Mouse (Mus musculus) left cerebral cortex, adult 8-10 months (tissue): ENCODE measurements around the gene Dgkd. TPM values are rescaled to one million over a fixed set of nuclear protein-coding genes. Genes with fewer than 3 reads are reported as not detected.
A peak's percentile ranks its signal among the peaks of the same experiment; 100 is the strongest.
"Not testable (repeated sequence)": the region's sequence is repeated elsewhere in the genome, so short reads cannot be mapped to it uniquely, and the experiment has no call there.

ENCODE experiments used
- DNase-seq, 2 experiments: peaks; one replicate each; pipeline ENCODE4 v3.0.0; 2022; ENCODE audit warnings: low spot score in 2 of 2
- total RNA-seq, 4 experiments: library from RNA; stranded (reverse); gene quantifications; 2 replicates each; pipeline ENCODE4 v1.2.4; 2022

Gene Dgkd
- 10 to 100 TPM; 83.1 to 97.4 (median 89.4) TPM for total RNA-seq

DNA sequence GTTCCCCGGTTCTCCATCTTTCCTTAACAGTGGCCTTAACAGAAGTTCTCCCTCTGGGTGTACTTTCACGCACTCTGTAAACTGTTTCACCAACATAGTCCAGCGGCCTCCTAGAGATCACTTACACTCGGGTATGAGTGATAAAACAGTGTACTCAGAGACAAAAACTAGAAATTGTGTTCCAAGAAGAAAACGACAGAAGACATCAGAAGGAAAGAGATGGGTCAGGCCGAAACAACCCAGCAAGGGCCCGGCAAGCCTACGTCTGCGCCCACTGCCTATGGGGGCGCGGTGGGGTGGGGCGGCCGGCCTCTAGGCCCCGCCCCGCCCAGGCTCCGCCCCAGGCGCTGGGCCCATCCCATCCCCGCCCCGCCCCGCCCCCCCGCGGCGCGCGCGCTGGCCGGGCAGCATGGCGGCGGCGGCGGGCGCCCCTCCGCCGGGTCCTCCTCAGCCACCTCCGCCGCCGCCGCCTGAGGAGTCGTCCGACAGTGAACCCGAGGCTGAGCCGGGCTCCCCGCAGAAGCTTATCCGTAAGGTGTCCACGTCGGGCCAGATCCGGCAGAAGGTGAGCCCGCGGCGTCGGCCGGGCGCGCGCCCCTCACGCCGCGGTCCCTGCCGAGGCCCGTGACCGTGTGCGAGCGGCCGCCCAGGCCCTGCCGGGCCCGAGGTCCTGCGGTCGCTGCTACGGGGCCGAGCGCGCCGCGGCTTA, at the start of gene Dgkd:
TSS of gene Dgkd (plus strand) at position 396 of the 709 bp plus-strand sequence.
- peak in 1 of 2 experiments; percentile 46 for DNase-seq

GRCm38 (mm10) chr1:87803576-87803975, 49.5 kb upstream of the Dgkd start, which contains the start of gene Sag:
Sag (plus strand) TSS chr1:87803680.
- DNase-seq, result no peak

DNA sequence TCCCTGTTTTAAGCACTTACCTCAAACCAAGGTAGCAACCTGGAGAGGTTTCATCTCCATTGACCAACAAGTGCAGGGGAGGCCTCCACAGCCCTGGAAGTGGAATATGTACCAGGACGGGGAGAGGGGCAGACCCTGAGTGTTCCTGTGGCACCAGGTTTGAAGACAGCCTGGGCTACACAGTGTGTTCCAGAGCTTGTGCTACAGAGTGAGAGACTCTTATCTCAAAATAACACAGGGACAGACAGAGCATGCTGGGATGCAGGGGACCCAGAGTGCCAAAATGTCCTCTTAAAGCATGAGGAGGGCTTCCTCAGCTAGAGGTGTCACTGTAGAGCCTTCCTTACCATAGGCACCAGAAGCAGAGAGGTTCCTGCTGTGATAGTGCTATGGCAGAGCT, 45.3 kb upstream of the Dgkd start:
- no peak for DNase-seq

GRCm38 (mm10) chr1:87811391-87811790, 41.7 kb upstream of the Dgkd start:
- DNase-seq, result no peak

DNA sequence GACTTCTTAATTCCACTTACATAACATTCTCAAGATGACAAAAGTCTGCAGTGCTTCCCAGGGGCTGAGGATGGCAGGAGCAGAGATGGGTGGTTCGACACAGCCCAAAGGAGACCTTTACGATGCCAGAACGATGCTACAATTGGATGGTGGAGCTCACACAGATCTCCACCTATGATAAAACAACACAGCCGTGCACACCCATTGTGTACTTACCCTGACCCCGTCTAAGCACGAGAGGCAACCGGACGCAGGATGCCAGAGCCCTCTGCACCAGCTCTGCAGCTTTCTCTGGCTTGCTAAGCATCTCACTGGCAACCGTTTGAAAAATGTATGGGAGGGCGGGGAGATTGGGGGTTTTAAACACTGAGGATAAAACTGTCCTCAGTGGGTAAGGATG, 41.0 kb upstream of the Dgkd start:
- DNase-seq, result no peak

- DNase-seq, result peak in 1 of 2 experiments; percentile 77
Measured at GRCm38 (mm10) chr1:87813155-87813554, 39.9 kb upstream of the Dgkd start.

DNA sequence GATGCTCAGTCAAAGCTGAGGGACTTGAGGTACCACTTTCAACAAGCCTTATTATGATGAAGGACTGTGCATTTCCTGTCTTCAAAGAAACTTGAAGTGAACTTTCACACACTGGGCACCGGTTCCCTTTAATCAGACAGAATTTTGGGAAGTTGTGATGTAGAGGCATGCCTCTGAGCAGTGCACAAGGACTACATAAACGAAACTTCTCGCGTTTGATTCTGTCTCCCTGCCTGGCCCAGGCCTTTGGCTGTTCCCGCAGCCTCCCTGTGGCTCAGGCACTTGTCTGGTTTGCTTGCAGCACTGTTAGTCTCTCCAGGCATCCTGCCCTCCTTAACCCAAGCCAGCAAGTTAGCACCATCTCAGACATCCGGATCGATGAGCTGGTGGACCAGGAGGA, 39.4 kb upstream of the Dgkd start:
- no peak for DNase-seq

DNA sequence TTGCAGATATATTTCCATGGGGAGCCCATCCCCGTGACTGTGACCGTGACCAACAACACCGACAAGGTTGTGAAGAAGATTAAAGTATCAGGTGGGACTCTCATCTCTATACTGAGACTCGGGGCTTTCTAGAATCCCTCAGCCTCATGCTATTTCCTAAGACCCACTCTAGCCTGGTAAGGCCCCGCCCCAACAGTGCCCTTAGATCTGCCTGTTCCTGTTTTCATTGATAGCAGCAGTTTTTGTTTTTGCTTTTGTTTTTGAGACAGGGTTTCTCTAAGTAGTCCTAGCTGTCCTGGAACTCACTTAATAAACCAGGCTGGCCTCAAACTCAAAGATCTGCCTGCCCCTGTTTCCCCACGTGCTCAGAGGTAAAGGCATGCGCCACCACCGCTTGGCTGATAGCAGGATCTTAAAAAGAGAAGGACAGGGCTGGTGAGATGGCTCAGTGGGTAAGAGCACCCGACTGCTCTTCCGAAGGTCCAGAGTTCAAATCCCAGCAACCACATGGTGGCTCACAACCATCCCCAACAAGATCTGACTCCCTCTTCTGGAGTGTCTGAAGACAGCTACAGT, 28.6 kb upstream of the Dgkd start:
- DNase-seq, result no peak

- no peak for DNase-seq
Measured at GRCm38 (mm10) chr1:87825281-87825680, 27.8 kb upstream of the Dgkd start.

DNA sequence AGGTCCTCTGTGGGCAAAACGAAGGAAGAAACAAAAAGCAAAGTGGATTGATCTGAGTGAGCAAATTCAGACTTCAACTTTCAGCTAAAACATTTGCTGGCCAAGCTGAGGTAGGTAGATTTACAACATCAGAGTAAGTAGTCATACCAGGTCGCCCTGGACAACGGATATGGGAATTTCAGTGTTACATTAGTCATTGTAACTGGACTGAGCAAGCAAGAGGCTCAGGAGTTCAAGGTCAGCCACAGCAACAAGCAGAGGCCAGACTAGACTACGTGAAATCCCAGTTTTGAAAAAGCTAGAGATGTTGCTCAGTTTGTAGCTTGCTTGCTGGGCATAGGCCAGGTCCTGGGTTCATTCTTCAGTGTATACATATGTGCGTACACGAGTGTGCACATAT, 27.1 kb upstream of the Dgkd start:
- DNase-seq, result no peak

DNA sequence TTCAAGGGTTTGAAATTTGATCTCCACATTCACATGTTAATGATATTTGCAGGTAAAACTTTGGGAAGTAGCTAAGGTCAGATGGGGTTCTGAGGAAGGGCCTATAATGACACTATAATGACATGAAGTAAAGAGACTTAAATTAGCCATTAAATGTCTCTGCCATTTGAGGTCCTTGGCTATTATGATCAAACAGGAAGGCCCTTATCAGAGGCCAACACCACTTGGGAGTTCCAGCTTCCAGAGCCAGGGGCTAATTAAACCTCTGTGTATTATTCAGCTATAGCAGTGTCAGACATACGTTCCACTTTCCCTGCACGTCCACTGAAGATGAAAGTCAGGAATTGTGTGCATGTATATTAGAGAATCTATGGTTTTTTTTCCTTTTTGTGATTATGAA, 26.6 kb upstream of the Dgkd start:
- DNase-seq, result no peak

DNA sequence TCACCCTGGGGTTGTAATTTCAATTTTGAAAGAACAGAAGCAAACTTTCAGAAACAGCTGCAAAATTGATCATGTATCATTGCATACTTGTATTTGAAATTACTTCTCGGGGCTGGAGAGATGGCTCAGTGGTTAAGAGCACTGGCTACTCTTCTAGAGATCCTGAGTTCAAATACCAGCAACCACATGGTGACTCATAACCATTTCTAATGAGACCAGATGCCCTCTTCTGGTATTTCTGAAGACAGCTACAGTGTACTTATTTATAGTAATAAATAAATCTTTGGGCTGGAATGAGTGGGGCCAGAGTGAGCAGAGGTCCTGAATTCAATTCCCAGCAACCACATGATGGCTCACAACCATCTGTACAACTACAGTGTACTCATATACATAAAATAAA, 25.6 kb upstream of the Dgkd start:
- not testable (repeated sequence) for DNase-seq

DNA sequence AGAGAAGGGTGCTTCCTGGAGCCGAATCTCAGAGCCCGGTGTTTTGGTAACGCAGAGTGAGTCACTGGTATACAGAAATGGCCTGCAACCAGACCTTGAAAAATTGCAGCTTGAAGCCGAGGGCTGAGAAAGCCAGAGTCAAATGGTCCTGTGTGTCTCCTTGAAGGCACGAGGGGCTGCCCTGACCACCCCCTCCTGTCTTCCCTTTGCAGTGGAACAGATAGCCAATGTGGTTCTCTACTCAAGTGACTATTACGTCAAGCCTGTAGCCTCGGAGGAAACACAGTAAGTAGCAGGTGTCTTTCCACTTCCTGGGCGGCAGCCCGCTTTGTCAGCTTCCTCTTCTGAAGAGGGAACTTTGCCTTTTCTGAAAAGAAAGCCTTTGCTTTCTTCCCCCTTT, 24.9 kb upstream of the Dgkd start:
- no peak for DNase-seq

DNA sequence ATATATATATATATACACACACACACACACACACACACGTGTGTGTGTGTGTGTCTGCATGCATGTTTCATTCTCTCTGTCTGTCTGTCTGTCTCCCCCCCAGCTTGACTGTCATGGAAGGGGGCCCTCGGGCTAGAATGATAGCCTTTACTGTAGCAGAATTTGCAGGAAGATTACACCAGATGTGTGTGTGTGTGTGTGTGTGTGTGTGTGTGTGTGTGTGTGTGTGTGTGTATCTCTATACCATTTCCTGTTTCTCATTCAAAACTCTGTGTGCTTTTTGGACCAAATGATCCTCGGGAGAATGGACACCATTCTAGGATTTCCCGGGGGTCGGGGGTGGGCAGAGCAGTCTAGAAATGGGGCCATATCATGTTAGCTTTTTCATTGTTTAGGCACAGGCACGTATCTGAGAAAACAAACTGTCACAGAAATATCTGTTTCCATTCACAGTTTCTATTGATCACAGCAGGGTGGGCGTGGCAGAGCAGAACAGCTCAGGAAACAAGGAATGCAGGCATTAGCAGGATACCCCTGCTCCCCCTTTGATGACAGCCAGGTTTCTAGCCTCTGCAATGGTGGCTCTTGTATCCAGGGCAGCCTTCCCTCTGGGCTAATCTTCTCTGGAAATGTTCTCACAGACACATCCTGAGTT, 24.0 kb upstream of the Dgkd start:
- DNase-seq, result no peak

DNA sequence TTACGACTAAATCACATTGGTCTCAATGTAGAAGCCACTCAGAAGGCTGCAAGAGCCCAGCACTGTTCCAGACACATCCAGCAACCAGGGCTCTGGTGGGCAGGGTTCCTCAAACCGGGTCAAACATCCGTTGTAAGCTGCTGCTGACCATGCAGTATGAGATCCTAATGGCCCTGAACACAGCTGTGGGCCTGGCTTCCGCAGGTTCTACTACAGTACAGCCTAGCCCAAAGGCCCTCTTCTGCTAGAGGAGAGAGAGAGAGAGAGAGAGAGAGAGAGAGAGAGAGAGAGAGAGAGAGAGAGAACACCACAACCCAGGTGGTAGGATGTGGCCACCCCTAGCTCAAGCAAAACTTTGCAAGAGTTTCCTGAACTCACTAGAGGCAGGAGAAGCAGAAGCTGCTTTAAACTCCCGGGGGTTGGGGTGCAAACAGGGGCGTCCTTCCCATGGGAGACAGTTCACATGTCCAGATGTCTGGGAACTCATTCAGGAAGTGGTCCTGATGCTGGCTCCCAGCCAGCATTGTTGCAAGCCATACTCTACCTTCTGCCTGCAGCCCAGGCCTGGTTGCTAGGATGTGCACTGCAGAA, 23.4 kb upstream of the Dgkd start:
- no peak for DNase-seq

DNA sequence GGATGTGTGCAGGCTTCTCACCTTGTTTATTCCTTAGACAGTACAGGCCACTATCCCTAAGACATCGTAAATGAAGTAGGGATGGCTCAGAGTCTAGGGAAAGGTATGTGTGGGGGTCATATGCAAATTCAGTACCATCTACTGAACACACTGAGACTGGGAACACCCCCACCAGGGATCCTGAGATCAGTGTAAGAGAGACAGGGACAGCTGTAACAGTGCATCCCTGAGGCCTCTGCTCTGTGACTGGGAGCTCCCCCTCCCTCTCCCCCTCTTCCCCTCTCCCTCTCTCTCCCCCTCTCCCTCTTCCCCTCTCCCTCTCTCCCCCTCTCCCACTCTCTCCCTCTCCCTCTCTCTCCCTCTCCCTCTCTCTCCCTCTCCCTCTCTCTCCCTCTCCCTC, 16.6 kb upstream of the Dgkd start:
- DNase-seq, result no peak

DNA sequence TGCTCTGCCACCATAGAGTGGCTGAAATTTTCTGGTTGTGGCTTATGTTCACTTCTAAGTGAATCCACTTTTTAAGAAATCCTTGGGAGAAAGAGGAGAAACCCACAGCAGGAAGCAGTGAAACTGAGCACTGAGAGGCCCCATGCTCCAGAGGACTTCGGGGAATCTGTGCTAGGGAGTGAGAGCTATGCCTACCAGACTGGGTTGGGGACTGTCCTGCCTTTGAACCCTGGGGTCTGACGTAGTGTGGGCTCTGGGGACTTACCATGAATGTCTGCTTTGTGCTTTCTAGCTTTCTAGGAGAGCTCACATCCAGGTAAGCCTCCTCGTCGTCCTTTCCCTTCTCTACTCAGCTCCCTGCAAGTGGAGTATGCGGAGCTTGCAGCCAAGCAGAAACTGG, 16.1 kb upstream of the Dgkd start:
- DNase-seq, result no peak

GRCm38 (mm10) chr1:87840411-87841208, 12.5 kb upstream of the Dgkd start:
- DNase-seq, result no peak

DNA sequence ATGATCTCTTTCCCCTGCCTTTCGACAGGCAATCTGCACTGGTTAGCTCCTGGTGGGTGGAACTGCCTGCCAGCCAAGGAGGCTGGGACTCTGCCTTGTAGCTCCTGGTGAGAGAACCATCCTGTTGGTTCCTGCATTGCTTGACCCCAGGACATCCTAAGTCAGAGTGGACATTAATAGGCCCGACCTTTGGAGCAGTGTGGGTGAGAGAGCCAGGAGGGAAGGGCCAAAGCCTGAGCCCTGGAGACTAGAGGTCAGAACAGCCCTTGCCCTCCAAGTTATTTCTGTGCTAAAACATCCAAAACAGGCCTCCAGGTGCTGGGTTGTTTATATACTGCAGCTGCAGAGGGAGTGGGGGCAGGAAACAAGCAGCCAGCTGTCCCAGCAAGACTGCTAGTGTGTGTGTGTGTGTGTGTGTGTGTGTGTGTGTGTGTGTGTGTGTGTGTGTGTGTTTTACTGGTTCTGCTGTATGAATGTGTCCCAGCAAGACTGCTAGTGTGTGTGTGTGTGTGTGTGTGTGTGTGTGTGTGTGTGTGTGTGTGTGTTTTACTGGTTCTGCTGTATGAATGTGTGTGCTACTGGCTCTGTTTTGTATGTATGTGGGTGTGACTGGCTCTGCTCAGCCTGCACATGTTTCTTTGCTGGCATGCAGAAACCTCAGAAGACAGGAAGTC, 6.1 kb upstream of the Dgkd start:
- peak in 1 of 2 experiments; percentile 34 for DNase-seq

DNA sequence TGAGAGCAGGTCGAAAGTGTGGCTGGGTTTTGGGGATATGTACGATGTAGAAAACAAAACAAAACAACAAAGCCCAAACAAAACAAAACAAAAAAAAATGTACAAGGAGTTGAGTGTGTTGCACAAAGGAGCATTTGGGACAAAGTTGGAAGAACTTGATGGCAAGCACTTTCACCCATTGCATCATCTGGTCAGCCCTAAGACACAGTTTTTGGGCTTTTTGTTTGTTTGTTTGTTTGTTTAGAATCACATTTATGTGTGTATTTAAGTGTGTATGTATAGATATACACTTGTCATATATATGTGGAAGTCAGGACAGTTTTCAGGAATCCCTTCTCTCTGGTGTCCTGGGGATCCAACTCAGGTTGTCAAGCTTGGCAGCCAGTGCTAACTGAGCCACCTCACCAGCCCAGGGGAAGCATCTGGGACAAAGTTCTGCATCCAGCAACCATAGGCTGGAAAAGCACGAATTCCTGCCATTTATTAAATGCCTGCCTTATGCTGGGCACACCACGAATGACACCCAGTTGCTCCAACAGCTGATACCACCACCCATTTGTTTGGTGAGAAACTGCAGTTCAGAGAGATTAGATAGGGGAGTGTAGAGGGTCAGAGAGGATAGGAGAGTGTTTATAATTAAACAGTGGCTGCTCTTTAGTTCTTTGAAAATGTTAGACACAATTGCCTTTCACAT, 5.5 kb upstream of the Dgkd start:
- no peak for DNase-seq
